ENCODE assay signal across 25 mouse cellular contexts in the genomic region with DNA sequence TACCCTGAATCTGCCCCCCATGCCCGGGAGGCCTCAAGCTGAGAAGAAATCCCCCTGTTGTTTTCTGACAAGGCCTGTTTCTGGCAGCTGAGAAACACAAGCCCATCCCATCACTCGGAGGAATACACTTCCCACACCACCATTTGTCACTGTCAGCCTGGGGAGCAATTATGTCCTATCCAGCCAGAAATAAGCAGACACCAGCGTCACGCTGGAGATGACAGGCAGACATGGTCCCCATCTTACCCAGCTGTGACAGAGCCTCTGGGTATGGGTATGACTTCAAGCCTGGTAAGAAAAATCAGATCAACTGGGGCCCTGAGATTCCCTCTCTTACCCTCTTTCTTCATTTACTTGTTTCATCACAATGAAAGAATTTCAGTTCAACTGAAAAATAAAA.
DNase-seq lines count a peak whose midpoint lies in the region; ATAC-seq and TF ChIP-seq lines count a peak whose summit lies in the region.
"Had no signal": no experiment of that assay in that cellular context is flagged by ENCODE, and none has a peak within 500 bp of the region (broad histone marks: within the 10 kb centered on the region; RNA-seq: fewer than 3 reads in every experiment).

No protein-coding gene starts in this region.

- H3K4me1 ChIP-seq in midbrain, embryonic 11.5 days (ENCODE audit: control insufficient read depth, insufficient read depth, low read length) = no peaks in the 10 kb centered on the region
- H3K4me1 ChIP-seq in midbrain, embryonic 14.5 days (ENCODE audit: control insufficient read depth, insufficient read depth, low read length) = no peaks in the 10 kb centered on the region
- 0 out of 2 replicates have a peak, but pooled peaks cover 3% of the 10 kb centered on the region for H3K4me1 ChIP-seq in hindbrain, embryonic 14.5 days (replicated peaks; ENCODE audit: control insufficient read depth, insufficient read depth, low read length)
- H3K4me1 ChIP-seq: embryonic facial prominence, embryonic 12.5 days; embryonic facial prominence, embryonic 15.5 days; heart, embryonic 12.5 days; heart, embryonic 15.5 days; hindbrain, embryonic 15.5 days had no signal

- no peaks in the 10 kb centered on the region for H3K9me3 ChIP-seq in midbrain, embryonic 11.5 days (ENCODE audit: control insufficient read depth, low read length)
- H3K9me3 ChIP-seq in midbrain, embryonic 14.5 days (ENCODE audit: control insufficient read depth, low read length) = no peaks in the 10 kb centered on the region
- H3K9me3 ChIP-seq in hindbrain, embryonic 14.5 days (ENCODE audit: control insufficient read depth, low read length) = no peaks in the 10 kb centered on the region
- H3K9me3 ChIP-seq: embryonic facial prominence, embryonic 12.5 days; embryonic facial prominence, embryonic 15.5 days; heart, embryonic 12.5 days; heart, embryonic 15.5 days; hindbrain, embryonic 15.5 days had no signal

- H3K36me3 ChIP-seq in midbrain, embryonic 11.5 days (ENCODE audit: control insufficient read depth, insufficient read depth, low read length) = no peaks in the 10 kb centered on the region
- H3K36me3 ChIP-seq in midbrain, embryonic 14.5 days (ENCODE audit: control insufficient read depth, insufficient read depth, low read length) = no peaks in the 10 kb centered on the region
- no peaks in the 10 kb centered on the region for H3K36me3 ChIP-seq in hindbrain, embryonic 14.5 days (replicated peaks; ENCODE audit: control insufficient read depth, insufficient read depth)
- H3K36me3 ChIP-seq: embryonic facial prominence, embryonic 12.5 days; embryonic facial prominence, embryonic 15.5 days; heart, embryonic 12.5 days; heart, embryonic 15.5 days; hindbrain, embryonic 15.5 days had no signal

- no peak for TF ChIP-seq POLR2A in brain, embryonic 14.5 days (IDR thresholded peaks at IDR 0.05; ENCODE audit: borderline replicate concordance, extremely low read depth, insufficient read depth, insufficient read length, poor library complexity, severe bottlenecking)

- TF ChIP-seq CTCF in brain, embryonic 14.5 days (IDR thresholded peaks at IDR 0.05; ENCODE audit: borderline replicate concordance, extremely low read depth, insufficient read depth, insufficient read length) = no peak

- no peak overlapping the region for H3K9ac ChIP-seq in midbrain, embryonic 11.5 days (ENCODE audit: low read length)
- no peak overlapping the region for H3K9ac ChIP-seq in midbrain, embryonic 14.5 days (replicated peaks; ENCODE audit: low read length)
- no peak overlapping the region for H3K9ac ChIP-seq in hindbrain, embryonic 14.5 days
- H3K9ac ChIP-seq: embryonic facial prominence, embryonic 12.5 days; embryonic facial prominence, embryonic 15.5 days; forebrain, postnatal 0 days; heart, embryonic 12.5 days; heart, embryonic 15.5 days; hindbrain, embryonic 15.5 days had no signal

- ATAC-seq in midbrain, embryonic 11.5 days (ENCODE audit: low FRiP score) = no peak
- no peak for ATAC-seq in midbrain, embryonic 14.5 days (ENCODE audit: low FRiP score, low TSS enrichment)
- no peak for ATAC-seq in hindbrain, embryonic 14.5 days (ENCODE audit: low FRiP score)
- ATAC-seq: CD4-positive, CD25-positive, alpha-beta regulatory T cell, adult 4 months; forebrain, embryonic 14.5 days; forebrain, postnatal 0 days; inflammation-experienced regulatory T-cells, adult 6 months; intestine, embryonic 16.5 days had no signal

- H3K27me3 ChIP-seq in midbrain, embryonic 11.5 days (ENCODE audit: control insufficient read depth, insufficient read depth, low read length) = no peaks in the 10 kb centered on the region
- H3K27me3 ChIP-seq in midbrain, embryonic 14.5 days (ENCODE audit: control insufficient read depth, insufficient read depth, low read length) = no peaks in the 10 kb centered on the region
- H3K27me3 ChIP-seq in hindbrain, embryonic 14.5 days (ENCODE audit: control insufficient read depth, insufficient read depth, low read length) = no peaks in the 10 kb centered on the region
- H3K27me3 ChIP-seq: embryonic facial prominence, embryonic 12.5 days; embryonic facial prominence, embryonic 15.5 days; heart, embryonic 12.5 days; heart, embryonic 15.5 days; hindbrain, embryonic 15.5 days had no signal

- H3K4me2 ChIP-seq in midbrain, embryonic 11.5 days = no peak overlapping the region
- no peak overlapping the region for H3K4me2 ChIP-seq in midbrain, embryonic 14.5 days (ENCODE audit: low read length)
- H3K4me2 ChIP-seq in hindbrain, embryonic 14.5 days (replicated peaks) = no peak overlapping the region
- H3K4me2 ChIP-seq: embryonic facial prominence, embryonic 12.5 days; embryonic facial prominence, embryonic 15.5 days; heart, embryonic 12.5 days; heart, embryonic 15.5 days; hindbrain, embryonic 15.5 days had no signal

- H3K27ac ChIP-seq in midbrain, embryonic 11.5 days (ENCODE audit: low read depth, low read length) = no peak overlapping the region
- no peak overlapping the region for H3K27ac ChIP-seq in midbrain, embryonic 14.5 days (replicated peaks; ENCODE audit: low read depth, low read length)
- H3K27ac ChIP-seq in hindbrain, embryonic 14.5 days = no peak overlapping the region
- H3K27ac ChIP-seq: embryonic facial prominence, embryonic 12.5 days; embryonic facial prominence, embryonic 15.5 days; heart, embryonic 15.5 days; hindbrain, embryonic 15.5 days had no signal

- 85% methylated on average over 4 of the region's 4 CpGs for WGBS in midbrain, embryonic 11.5 days
- 76% methylated on average over 4 of the region's 4 CpGs for WGBS in midbrain, embryonic 14.5 days
- 52% methylated on average over 4 of the region's 4 CpGs for WGBS in hindbrain, embryonic 14.5 days

- no peak overlapping the region for H3K4me3 ChIP-seq in midbrain, embryonic 11.5 days (ENCODE audit: low read depth, low read length)
- H3K4me3 ChIP-seq in midbrain, embryonic 14.5 days (replicated peaks; ENCODE audit: low read depth, low read length) = no peak overlapping the region
- no peak overlapping the region for H3K4me3 ChIP-seq in hindbrain, embryonic 14.5 days (replicated peaks; ENCODE audit: low read length)
- H3K4me3 ChIP-seq: embryonic facial prominence, embryonic 12.5 days; embryonic facial prominence, embryonic 15.5 days; heart, embryonic 12.5 days; heart, embryonic 15.5 days; hindbrain, embryonic 15.5 days had no signal

- peak; percentile 23 for DNase-seq in midbrain, embryonic 11.5 days (ENCODE audit: low spot score, missing footprints)
- no peak for DNase-seq in midbrain, embryonic 14.5 days
- peak; percentile 8 for DNase-seq in brain, adult 2 months (ENCODE audit: low read depth, low spot score)
- peak; percentile 18 for DNase-seq in brain, embryonic 14.5 days (ENCODE audit: low read depth)
- DNase-seq in hindbrain, embryonic 14.5 days (ENCODE audit: low spot score) = peak; percentile 48
- no peak for DNase-seq in cerebellum, adult 11-12 months
- DNase-seq: adrenal gland, adult 2 months; adrenal gland, postnatal 14 days; cerebellum, adult 2 months; cerebellum, adult 9-11 months; cerebellum, postnatal 25 days; forebrain, postnatal 0 days; gastrocnemius, postnatal 25 days; heart, adult 18-20 months; heart, postnatal 10 days; heart, postnatal 36 days had no signal

Comparison
In these comparisons a context has a peak if more than half of its experiments do, and no peak if none do; other contexts are left out.
1. DNase-seq: peak in midbrain, embryonic 11.5 days (single experiment), brain, adult 2 months (single experiment), brain, embryonic 14.5 days (single experiment) and hindbrain, embryonic 14.5 days (single experiment); none in midbrain, embryonic 14.5 days (single experiment) and cerebellum, adult 11-12 months (single experiment).